Mouse (Mus musculus) liver, embryonic 14.5 days (tissue): ENCODE results near the gene Olfr220. TPM values are rescaled to one million over a fixed set of nuclear protein-coding genes. Genes with fewer than 3 reads are reported as not detected.

Source experiments
- ATAC-seq: fragments of 200-750 bp; cut with Nextera tagmentation; 2 replicates; pipeline ENCODE4 v1.8.0; 2017; ENCODE audit warnings: moderate number of reproducible peaks, mild to moderate bottlenecking, moderate library complexity; ENCODE audit not compliant: insufficient read depth
- DNase-seq, 3 experiments: peaks; one replicate each; pipeline ENCODE4 v3.0.0-alpha.2; 2012 to 2013; ENCODE audit warnings: low read depth in 3 of 3, low spot score in 3 of 3
- H3K27ac ChIP-seq: fragments of 300-500 bp; sonication (generic); 2 replicates; pipeline ENCODE4 v1.5.1; 2014; ENCODE audit warnings: moderate library complexity, mild to moderate bottlenecking, control low read depth, inconsistent platforms
- H3K27me3 ChIP-seq: fragments of 300-500 bp; sonication (generic); 2 replicates; pipeline ENCODE4 v1.6.1; 2014; ENCODE audit warnings: mild to moderate bottlenecking, low read length, moderate library complexity; ENCODE audit not compliant: control insufficient read depth, insufficient read depth
- H3K36me3 ChIP-seq: fragments of 300-500 bp; sonication (generic); replicated peaks from 2 replicates; pipeline ENCODE4 v1.6.1; 2014; ENCODE audit warnings: low read depth; ENCODE audit not compliant: control insufficient read depth, insufficient read depth
- H3K4me1 ChIP-seq, 2 experiments: fragments of 200-500 bp in 1 of 2; fragments of 300-500 bp in 1 of 2; sonication (generic) in 1 of 2; replicated peaks; 2 replicates each; pipeline ENCODE4 v1.6.1; 2012 to 2014; ENCODE audit warnings: antibody characterized with exemption in 1 of 2, inconsistent platforms in 1 of 2, low read length in 1 of 2; ENCODE audit not compliant: control insufficient read depth in 2 of 2, insufficient read depth in 2 of 2
- H3K4me2 ChIP-seq: fragments of 300-500 bp; sonication (generic); 2 replicates; pipeline ENCODE4 v1.6.1; 2014; ENCODE audit warnings: low read depth, mild to moderate bottlenecking, control low read depth, moderate library complexity
- H3K4me3 ChIP-seq, 2 experiments: fragments of 200-500 bp in 1 of 2; fragments of 300-500 bp in 1 of 2; sonication (generic) in 1 of 2; 2 replicates each; pipeline ENCODE4 v1.5.1; 2012 to 2014; ENCODE audit warnings: low read depth in 2 of 2, low read length in 2 of 2, mild to moderate bottlenecking in 2 of 2, control low read depth in 1 of 2, inconsistent platforms in 1 of 2, moderate library complexity in 1 of 2; ENCODE audit not compliant: insufficient read depth in 1 of 2
- H3K9ac ChIP-seq: fragments of 300-500 bp; sonication (generic); replicated peaks from 2 replicates; pipeline ENCODE4 v1.6.1; 2014; ENCODE audit warnings: mild to moderate bottlenecking, control low read depth, moderate library complexity
- H3K9me3 ChIP-seq: fragments of 300-500 bp; sonication (generic); 2 replicates; pipeline ENCODE4 v1.6.1; 2016; ENCODE audit warnings: low read length, mixed read lengths; ENCODE audit not compliant: control insufficient read depth
- CTCF ChIP-seq: IDR thresholded peaks from 2 replicates; pipeline ENCODE4 v1.5.1; 2016; ENCODE audit warnings: antibody characterized with exemption, low read depth, control low read depth
- EP300 ChIP-seq: IDR thresholded peaks from 2 replicates; pipeline ENCODE4 v1.6.1; 2016; ENCODE audit warnings: antibody characterized with exemption, low read depth
- WGBS: fragments of 180-500 bp; shearing (Covaris S2); extraction: QIAGEN DNeasy Blood & Tissue Kit; methylation state at CpG from one replicate; pipeline ENCODE4 v1.1.7; 2014; ENCODE audit not compliant: insufficient replicate concordance; 5-methylcytosine and 5-hydroxymethylcytosine counted together
- polyA plus RNA-seq, 2 experiments: library from polyadenylated mRNA; depleted of rRNA in 1 of 2; stranded (reverse) in 1 of 2; unstranded in 1 of 2; fragments of >200 nt; fragmentation: Nextera tagmentation in 1 of 2; extraction: Ambion mirVana in 1 of 2; gene quantifications; 2 replicates each; pipeline versions ENCODE4 v1.2.1 to v1.2.3; 2012 to 2014

Olfr220 gene
- polyA plus RNA-seq, 2 experiments: not detected

DNA sequence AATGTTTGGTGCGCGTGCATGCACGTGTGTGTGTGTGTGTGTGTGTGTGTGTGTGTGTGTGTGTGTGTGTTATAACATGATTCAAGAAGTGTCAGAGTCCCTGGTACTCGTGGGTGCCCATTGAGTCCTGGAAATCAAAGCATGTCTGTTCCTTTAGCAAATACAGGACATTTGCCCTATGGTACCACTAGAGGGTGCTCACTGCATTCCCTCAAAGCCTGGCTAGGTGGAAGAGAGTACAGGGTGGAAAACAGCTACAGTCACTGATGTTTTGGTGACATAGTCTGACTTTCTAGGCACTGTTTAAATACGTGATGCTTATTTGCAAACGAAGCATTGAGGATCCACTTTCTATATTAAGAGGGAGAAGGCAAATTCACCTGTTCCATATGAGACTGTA, 27.9 kb downstream of the Olfr220 start:
- ATAC-seq (no peak), DNase-seq (peak in 2 of 3 experiments; percentile 2 to 17)
- no peaks in the 10 kb centered on the region for H3K27me3 ChIP-seq
- WGBS: 3% methylated on average over 6 of the region's 6 CpGs
- no peak overlapping the region for H3K4me2 ChIP-seq
- H3K9ac ChIP-seq: no peak overlapping the region
- no peak overlapping the region for H3K4me3 ChIP-seq
- H3K27ac ChIP-seq: no peak overlapping the region
- TF ChIP-seq CTCF (peak; percentile 80), EP300 (no peak)
- no peaks in the 10 kb centered on the region for H3K4me1 ChIP-seq
- H3K36me3 ChIP-seq: no peaks in the 10 kb centered on the region
- no peaks in the 10 kb centered on the region for H3K9me3 ChIP-seq

DNA sequence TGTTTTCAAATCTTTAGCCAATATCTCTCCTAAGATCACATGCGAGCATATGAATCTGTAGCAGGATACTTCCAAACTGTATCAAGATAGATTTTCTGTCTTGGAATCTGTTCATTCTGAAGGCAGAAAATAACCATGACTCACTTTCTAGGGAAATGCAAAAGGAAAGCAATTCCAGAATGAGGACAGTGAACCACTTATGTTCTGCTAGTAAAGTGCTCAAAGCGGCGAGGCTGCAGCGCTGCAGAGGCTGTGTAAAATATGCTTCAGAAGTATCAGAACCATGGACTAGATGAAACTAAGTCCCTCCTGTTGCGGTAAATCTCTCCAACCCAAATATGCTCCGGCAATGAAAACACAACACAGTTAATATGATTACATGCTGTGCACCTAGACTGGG, 40.7 kb downstream of the Olfr220 start:
- TF ChIP-seq EP300: no peak
- TF ChIP-seq CTCF: no peak
- DNase-seq: no peak
- H3K27me3 ChIP-seq: no peaks in the 10 kb centered on the region
- H3K9ac ChIP-seq: no peak overlapping the region
- 78% methylated on average over 6 of the region's 6 CpGs for WGBS
- H3K4me2 ChIP-seq: no peak overlapping the region
- no peaks in the 10 kb centered on the region for H3K9me3 ChIP-seq
- H3K4me3 ChIP-seq: no peak overlapping the region
- no peak for ATAC-seq
- H3K36me3 ChIP-seq: no peaks in the 10 kb centered on the region
- H3K27ac ChIP-seq: no peak overlapping the region
- H3K4me1 ChIP-seq: no peaks in the 10 kb centered on the region

DNA sequence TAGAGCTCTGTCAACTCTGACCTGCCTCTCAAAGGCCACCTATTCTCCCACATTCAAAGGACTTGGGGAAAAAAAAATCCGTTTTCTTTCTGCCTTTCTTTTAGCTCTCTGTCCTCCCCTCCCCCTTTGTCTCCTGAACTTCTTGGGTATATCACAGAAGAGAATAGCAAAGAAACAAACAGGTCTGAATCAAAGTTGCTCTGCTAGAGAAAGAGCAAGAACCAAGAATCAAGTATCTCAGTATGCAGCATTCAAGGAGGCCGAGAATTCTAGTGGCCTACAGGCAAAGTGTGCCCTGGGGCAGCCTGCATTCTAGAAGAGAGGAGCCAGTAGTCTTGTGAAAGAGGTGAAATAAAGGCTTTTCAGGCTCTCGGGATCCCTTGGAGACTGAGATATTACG, 58.2 kb downstream of the Olfr220 start:
- WGBS: 55% methylated on average over 4 of the region's 4 CpGs
- H3K9me3 ChIP-seq: no peaks in the 10 kb centered on the region

More for the DNA sequence above, 58.2 kb downstream of the Olfr220 start:
- DNase-seq (no peak), ATAC-seq (no peak)
- Histone ChIP-seq H3K36me3 (no peaks in the 10 kb centered on the region), H3K27ac (no peak overlapping the region), H3K4me3 (no peak overlapping the region), H3K4me2 (no peak overlapping the region), H3K9ac (no peak overlapping the region), H3K27me3 (peaks cover 28% of the 10 kb centered on the region), H3K4me1 (no peaks in the 10 kb centered on the region)
- TF ChIP-seq EP300 (no peak), CTCF (no peak)

Other genes with a start within 250 kb of the Olfr220 start
- gene Olfr419, start 190.0 kb upstream of the Olfr220 start, polyA plus RNA-seq (2012; rRNA removed): not detected in 2 replicates
- gene Olfr419, start 190.0 kb upstream of the Olfr220 start, polyA plus RNA-seq (2014; fragmentation: Nextera tagmentation; extraction: Ambion mirVana): 0.16 and 0.27 TPM in 2 replicates
- not detected in 2 replicates for gene Mptx1, start 111.6 kb upstream of the Olfr220 start, polyA plus RNA-seq (2012; rRNA removed)
- not detected in 2 replicates for gene Mptx1, start 111.6 kb upstream of the Olfr220 start, polyA plus RNA-seq (2014; fragmentation: Nextera tagmentation; extraction: Ambion mirVana)
- gene Olfr417, start 77.0 kb upstream of the Olfr220 start, polyA plus RNA-seq (2012; rRNA removed): 0.01 TPM in 2 replicates
- gene Olfr417, start 77.0 kb upstream of the Olfr220 start, polyA plus RNA-seq (2014; fragmentation: Nextera tagmentation; extraction: Ambion mirVana): 0.04 TPM in 1 of 2 replicates, not detected in the other
- gene Olfr248, start 51.0 kb upstream of the Olfr220 start, polyA plus RNA-seq (2012; rRNA removed): 0.03 TPM in 1 of 2 replicates, not detected in the other
- gene Olfr248, start 51.0 kb upstream of the Olfr220 start, polyA plus RNA-seq (2014; fragmentation: Nextera tagmentation; extraction: Ambion mirVana): not detected in 2 replicates
- 0.06 and 0.08 TPM in 2 replicates for gene Olfr414, start 18.0 kb upstream of the Olfr220 start, polyA plus RNA-seq (2012; rRNA removed)
- gene Olfr414, start 18.0 kb upstream of the Olfr220 start, polyA plus RNA-seq (2014; fragmentation: Nextera tagmentation; extraction: Ambion mirVana): not detected in 2 replicates
- 0.03 and 0.17 TPM in 2 replicates for gene Fmn2, start 59.7 kb downstream of the Olfr220 start, polyA plus RNA-seq (2012; rRNA removed)
- gene Fmn2, start 59.7 kb downstream of the Olfr220 start, polyA plus RNA-seq (2014; fragmentation: Nextera tagmentation; extraction: Ambion mirVana): not detected in 2 replicates